Mouse (Mus musculus): ENCODE measurements around the gene Dedd.

DNA sequence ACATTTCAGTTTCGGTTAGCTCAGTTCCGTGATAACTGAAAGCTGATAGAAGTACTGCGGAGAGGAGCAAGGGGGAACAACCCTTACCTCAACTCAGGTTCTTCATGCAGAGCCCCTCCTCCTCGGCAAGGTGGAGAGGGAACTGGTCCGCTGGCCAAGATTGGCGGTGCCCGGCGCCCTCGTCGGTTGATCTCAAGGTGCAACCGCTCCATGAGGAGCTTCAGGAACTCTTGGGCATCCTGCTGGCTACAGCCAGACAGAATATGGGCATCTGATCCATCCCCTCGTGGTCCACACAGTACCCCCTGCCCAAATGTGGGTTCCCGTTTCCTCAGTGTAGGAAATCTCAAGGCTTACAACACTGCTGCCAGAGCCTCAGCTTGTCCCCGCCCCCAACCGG, 44.5 kb upstream of the Dedd start:
- TF ChIP-seq ZC3H11A (IDR thresholded peaks at IDR 0.05; ENCODE audit: borderline replicate concordance, low read depth, low read length) (no peak), HCFC1 (IDR thresholded peaks at IDR 0.05; ENCODE audit: borderline replicate concordance, insufficient read depth, low read length) (no peak)
